Mouse (Mus musculus) myocyte (in vitro differentiated cells): ENCODE measurements at regions not wholly inside any gene's neighbourhood (a gene's known extent, or its start where the extent isn't known, plus 50 kb on each side); places are given as distances from the start of the nearest gene placed in this dataset.

Experiments
- CEBPB ChIP-seq: IDR thresholded peaks from 2 replicates; pipeline ENCODE4 v1.6.1; 2011; ENCODE audit warnings: mild to moderate bottlenecking, moderate library complexity; ENCODE audit not compliant: poor library complexity, insufficient read depth, severe bottlenecking
- E2F4 ChIP-seq: IDR thresholded peaks from one replicate; pipeline ENCODE4 v1.6.1; 2011; ENCODE audit warnings: mild to moderate bottlenecking, control low read depth, moderate library complexity; ENCODE audit not compliant: insufficient read depth
- MAX ChIP-seq: IDR thresholded peaks from one replicate; pipeline ENCODE4 v1.6.1; 2011; ENCODE audit warnings: low read depth, mild to moderate bottlenecking, control low read depth
- MYOD1 ChIP-seq, 3 experiments: IDR thresholded peaks; one replicate each; pipeline ENCODE4 v1.6.1; 2011; ENCODE audit warnings: control low read depth in 2 of 3, low read depth in 2 of 3, mild to moderate bottlenecking in 2 of 3, moderate library complexity in 1 of 3; ENCODE audit not compliant: insufficient read length in 2 of 3, control insufficient read depth in 1 of 3
- MYOG ChIP-seq, 3 experiments: IDR thresholded peaks; one replicate each; pipeline ENCODE4 v1.6.1; 2011; ENCODE audit warnings: control low read depth in 2 of 3, low read depth in 2 of 3, mild to moderate bottlenecking in 2 of 3; ENCODE audit not compliant: insufficient read length in 2 of 3, control insufficient read depth in 1 of 3, insufficient read depth in 1 of 3
- POLR2A ChIP-seq: IDR thresholded peaks from one replicate; pipeline ENCODE4 v1.6.1; 2011; ENCODE audit warnings: low read depth, mild to moderate bottlenecking, control low read depth, moderate library complexity; ENCODE audit not compliant: insufficient read length
- POLR2AphosphoS2 ChIP-seq: IDR thresholded peaks from one replicate; pipeline ENCODE4 v1.6.1; 2011; ENCODE audit warnings: low read depth, control low read depth; ENCODE audit not compliant: insufficient read length
- REST ChIP-seq: IDR thresholded peaks from one replicate; pipeline ENCODE4 v1.6.1; 2011; ENCODE audit warnings: mild to moderate bottlenecking, control low read depth, moderate library complexity; ENCODE audit not compliant: insufficient read depth, insufficient read length
- SRF ChIP-seq: IDR thresholded peaks from one replicate; pipeline ENCODE4 v1.6.1; 2011; ENCODE audit warnings: low read depth; ENCODE audit not compliant: control insufficient read depth, insufficient read length
- TCF12 ChIP-seq: IDR thresholded peaks from one replicate; pipeline ENCODE4 v1.6.1; 2011; ENCODE audit warnings: mild to moderate bottlenecking, control low read depth; ENCODE audit not compliant: poor library complexity, insufficient read depth, severe bottlenecking
- TCF3 ChIP-seq: IDR thresholded peaks from one replicate; pipeline ENCODE4 v1.6.1; 2011; ENCODE audit warnings: low read depth, control low read depth; ENCODE audit not compliant: insufficient read length
- USF1 ChIP-seq: IDR thresholded peaks from one replicate; pipeline ENCODE4 v1.6.1; 2011; ENCODE audit warnings: low read depth, mild to moderate bottlenecking, control low read depth, moderate library complexity

DNA sequence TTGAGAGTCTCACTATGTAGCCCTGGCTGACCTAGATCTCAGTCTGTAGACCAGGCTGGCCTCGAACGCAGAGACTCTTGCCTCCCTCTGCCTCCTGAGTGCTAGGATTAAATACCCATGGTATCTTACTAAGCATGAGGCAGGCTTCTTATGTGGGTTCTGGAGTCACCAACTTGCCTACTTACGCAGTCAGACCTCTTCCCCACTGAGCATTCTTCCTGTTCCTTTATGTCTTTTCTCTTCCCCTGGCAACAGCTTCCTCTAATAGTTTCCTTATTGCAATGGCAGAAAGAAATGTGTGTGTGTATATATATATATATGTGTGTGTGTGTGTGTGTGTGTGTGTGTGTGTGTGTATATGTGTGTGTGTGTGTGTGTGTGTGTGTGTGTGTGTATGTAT, 95.7 kb upstream of the Adgrl2 start:
- TF ChIP-seq POLR2A = no peak
- no peak for TF ChIP-seq CEBPB
- no peak for TF ChIP-seq MAX
- no peak for TF ChIP-seq E2F4
- TF ChIP-seq MYOD1 (IDR thresholded peaks at IDR 0.05; ENCODE audit: control insufficient read depth in 1 of 3, insufficient read length in 2 of 3, low read depth in 2 of 3) = no peak
- no peak for TF ChIP-seq MYOG (IDR thresholded peaks at IDR 0.05; ENCODE audit: control insufficient read depth in 1 of 3, insufficient read depth in 1 of 3, insufficient read length in 2 of 3, low read depth in 2 of 3)
- TF ChIP-seq TCF3 = no peak
- TF ChIP-seq POLR2AphosphoS2 = no peak
- TF ChIP-seq TCF12 = no peak
- no peak for TF ChIP-seq USF1
- TF ChIP-seq REST = no peak
- no peak for TF ChIP-seq SRF
